Mouse (Mus musculus) hindbrain, embryonic 14.5 days (tissue): ENCODE measurements at regions not wholly inside any gene's neighbourhood (a gene's known extent, or its start where the extent isn't known, plus 50 kb on each side); places are given as distances from the start of the nearest gene placed in this dataset.
A peak's percentile ranks its signal among the peaks of the same experiment; 100 is the strongest.

ENCODE experiments used
- ATAC-seq: fragments of 200-750 bp; cut with Nextera tagmentation; 2 replicates; pipeline ENCODE4 v1.8.0; 2017; ENCODE audit warnings: moderate number of reproducible peaks, mild to moderate bottlenecking, moderate TSS enrichment, moderate library complexity; ENCODE audit not compliant: low FRiP score
- DNase-seq: peaks from one replicate; pipeline ENCODE4 v3.0.0-alpha.2; 2015; ENCODE audit warnings: low spot score
- H3K27ac ChIP-seq: fragments of 300-500 bp; sonication (generic); 2 replicates; pipeline ENCODE4 v1.5.1; 2014; ENCODE audit warnings: mild to moderate bottlenecking, moderate library complexity
- H3K27me3 ChIP-seq: fragments of 300-500 bp; sonication (generic); 2 replicates; pipeline ENCODE4 v1.6.1; 2014; ENCODE audit warnings: mild to moderate bottlenecking, low read length, mixed read lengths; ENCODE audit not compliant: control insufficient read depth, insufficient read depth
- H3K36me3 ChIP-seq: fragments of 300-500 bp; sonication (generic); replicated peaks from 2 replicates; pipeline ENCODE4 v1.6.1; 2014; ENCODE audit not compliant: control insufficient read depth, insufficient read depth
- H3K4me1 ChIP-seq: fragments of 300-500 bp; sonication (generic); replicated peaks from 2 replicates; pipeline ENCODE4 v1.6.1; 2014; ENCODE audit warnings: antibody characterized with exemption, low read length, mixed read lengths; ENCODE audit not compliant: control insufficient read depth, insufficient read depth
- H3K4me2 ChIP-seq: fragments of 300-500 bp; sonication (generic); replicated peaks from 2 replicates; pipeline ENCODE4 v1.6.1; 2014; ENCODE audit warnings: mild to moderate bottlenecking, moderate library complexity
- H3K4me3 ChIP-seq: fragments of 300-500 bp; sonication (generic); replicated peaks from 2 replicates; pipeline ENCODE4 v1.5.1; 2014; ENCODE audit warnings: mild to moderate bottlenecking, low read length
- H3K9ac ChIP-seq: fragments of 300-500 bp; sonication (generic); 2 replicates; pipeline ENCODE4 v1.6.1; 2014
- H3K9me3 ChIP-seq: fragments of 300-500 bp; sonication (generic); 2 replicates; pipeline ENCODE4 v1.6.1; 2016; ENCODE audit warnings: low read length; ENCODE audit not compliant: control insufficient read depth
- WGBS: fragments of 180-500 bp; shearing (Covaris S2); extraction: QIAGEN DNeasy Blood & Tissue Kit; methylation state at CpG from one replicate; pipeline ENCODE4 v1.1.7; 2014; 5-methylcytosine and 5-hydroxymethylcytosine counted together

DNA sequence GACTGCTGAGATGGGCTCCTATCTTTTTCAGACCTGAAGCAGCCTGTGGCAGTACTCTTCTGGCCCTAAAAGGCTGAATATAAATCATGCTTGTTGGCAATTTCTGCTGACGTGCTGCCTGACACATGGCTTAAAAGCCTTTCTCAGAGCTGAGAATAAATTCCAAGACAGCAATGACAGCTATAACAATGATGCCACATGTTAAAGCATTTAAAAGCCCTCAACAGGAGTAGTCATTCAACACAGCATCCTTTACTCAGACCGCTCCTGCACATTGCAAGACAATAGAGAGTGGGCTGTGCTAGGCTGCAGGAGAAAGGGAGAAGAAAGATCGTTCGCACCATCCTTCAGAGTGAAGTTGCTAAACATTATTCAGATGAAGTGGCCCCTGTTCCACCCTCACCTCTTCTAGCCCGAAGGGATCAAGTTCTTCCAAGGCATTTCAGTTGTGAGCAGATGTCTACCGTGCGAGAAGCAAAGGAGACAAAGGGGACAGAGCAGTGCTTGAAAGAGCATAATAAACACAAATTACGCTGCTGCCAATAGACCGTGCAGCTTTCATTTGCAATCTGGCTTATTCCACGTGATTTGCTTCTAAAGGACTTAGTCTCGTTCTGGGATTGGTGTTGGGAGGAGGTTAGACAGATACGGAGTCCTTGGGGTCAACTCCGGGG is 275.1 kb upstream of the Acvr2a start:
- Histone ChIP-seq H3K4me3 (peak overlapping the region; percentile 21), H3K36me3 (no peaks in the 10 kb centered on the region), H3K4me2 (peak overlapping the region; percentile 54), H3K4me1 (0 out of 2 replicates have a peak, but pooled peaks cover 6% of the 10 kb centered on the region), H3K27ac (peak overlapping the region; percentile 84), H3K9ac (peak overlapping the region; percentile 49), H3K9me3 (no peaks in the 10 kb centered on the region), H3K27me3 (no peaks in the 10 kb centered on the region)
- peak; percentile 67 for DNase-seq
- ATAC-seq: peak; percentile 90
- WGBS: 8% methylated on average over 13 of the region's 13 CpGs

DNA sequence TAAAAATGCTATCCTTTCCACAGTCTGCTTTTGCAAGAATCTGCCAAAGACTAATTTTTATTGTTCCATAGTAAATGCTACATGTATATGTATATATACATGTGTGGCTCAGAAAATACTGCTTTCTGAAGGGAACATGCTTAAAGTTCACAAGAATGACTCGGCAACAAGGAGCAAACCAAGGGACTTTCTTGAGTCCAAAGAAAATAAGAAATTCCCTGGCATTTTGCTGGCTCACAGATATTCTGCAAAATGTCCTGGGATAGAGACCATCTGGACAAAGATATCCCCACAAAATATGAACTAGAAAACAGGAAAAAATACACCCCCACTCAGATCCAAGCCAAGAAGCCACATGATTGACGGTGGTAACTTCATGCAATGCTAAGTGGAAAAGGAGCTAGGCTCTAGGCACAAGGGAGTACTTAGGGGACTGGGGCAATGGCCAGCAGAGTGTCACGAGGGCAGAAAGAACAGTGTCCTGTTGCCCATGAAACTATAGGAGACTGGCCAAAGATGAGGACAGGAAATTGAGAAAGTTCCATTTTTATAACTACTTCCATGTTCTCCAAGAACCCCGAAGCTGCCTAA is 274.3 kb upstream of the Acvr2a start:
- Histone ChIP-seq H3K9me3 (no peaks in the 10 kb centered on the region), H3K4me1 (0 out of 2 replicates have a peak, but pooled peaks cover 6% of the 10 kb centered on the region), H3K4me2 (peak overlapping the region; percentile 54), H3K36me3 (no peaks in the 10 kb centered on the region), H3K27me3 (no peaks in the 10 kb centered on the region), H3K9ac (no peak overlapping the region), H3K27ac (peak overlapping the region; percentile 84), H3K4me3 (peak overlapping the region; percentile 21)
- no peak for ATAC-seq
- DNase-seq: no peak
- whole genome bisulfite sequencing: 61% methylated on average over 4 of the region's 4 CpGs

DNA sequence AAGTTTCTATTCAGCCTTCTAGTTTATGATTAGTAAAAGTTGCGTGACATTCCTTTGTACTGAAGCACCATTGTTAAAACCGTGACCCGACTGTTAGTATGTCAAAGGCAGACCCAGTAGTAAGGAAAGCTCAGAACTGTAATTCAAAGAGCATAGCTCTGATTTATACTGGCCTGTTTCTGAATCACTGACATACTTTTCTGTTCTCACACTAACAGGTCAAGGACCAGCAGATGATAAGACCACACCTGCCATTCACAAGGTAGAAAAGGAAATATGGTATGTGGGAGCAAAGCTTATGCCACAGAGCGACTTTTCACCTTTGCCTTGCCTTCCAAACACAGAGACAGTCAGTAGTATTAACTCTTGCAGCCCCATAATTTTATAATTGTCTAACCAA is 269.5 kb upstream of the Acvr2a start:
- H3K27me3 ChIP-seq: no peaks in the 10 kb centered on the region
- no peak for DNase-seq
- no peak overlapping the region for H3K4me3 ChIP-seq
- H3K9ac ChIP-seq: no peak overlapping the region
- H3K9me3 ChIP-seq: no peaks in the 10 kb centered on the region
- 72% methylated on average over 4 of the region's 4 CpGs for WGBS
- H3K4me2 ChIP-seq: no peak overlapping the region
- no peaks in the 10 kb centered on the region for H3K4me1 ChIP-seq
- H3K27ac ChIP-seq: no peak overlapping the region
- no peak for ATAC-seq
- H3K36me3 ChIP-seq: no peaks in the 10 kb centered on the region

DNA sequence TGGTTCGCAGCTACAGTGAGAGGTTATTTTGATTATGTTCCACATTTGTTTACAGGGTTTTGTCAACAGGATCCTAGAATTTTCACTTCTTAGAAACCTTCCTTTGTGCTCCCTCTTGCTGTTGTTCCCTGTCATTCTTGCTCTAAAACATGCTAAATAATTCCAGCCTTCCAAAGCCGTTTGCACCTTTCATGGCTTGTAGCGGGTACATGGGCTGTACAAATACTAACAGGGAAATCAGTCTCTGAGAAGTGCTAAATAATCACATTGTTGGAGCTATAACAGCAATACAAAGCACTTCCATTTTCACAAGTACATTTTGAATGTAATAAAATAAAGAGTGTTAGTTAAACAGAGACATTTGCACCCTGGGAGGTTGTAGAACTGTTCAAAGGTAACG is 268.8 kb upstream of the Acvr2a start:
- no peaks in the 10 kb centered on the region for H3K27me3 ChIP-seq
- WGBS: 70% methylated on average over 4 of the region's 4 CpGs
- ATAC-seq (no peak), DNase-seq (no peak)
- no peaks in the 10 kb centered on the region for H3K9me3 ChIP-seq
- no peak overlapping the region for H3K4me3 ChIP-seq
- H3K4me2 ChIP-seq: no peak overlapping the region
- no peaks in the 10 kb centered on the region for H3K4me1 ChIP-seq
- no peaks in the 10 kb centered on the region for H3K36me3 ChIP-seq
- H3K9ac ChIP-seq: no peak overlapping the region
- no peak overlapping the region for H3K27ac ChIP-seq

- ATAC-seq: no peak
- Histone ChIP-seq H3K4me2 (no peak overlapping the region), H3K27ac (no peak overlapping the region), H3K27me3 (no peaks in the 10 kb centered on the region), H3K9ac (no peak overlapping the region), H3K4me3 (no peak overlapping the region), H3K9me3 (no peaks in the 10 kb centered on the region), H3K36me3 (no peaks in the 10 kb centered on the region), H3K4me1 (no peaks in the 10 kb centered on the region)
- no peak for DNase-seq
- WGBS: 48% methylated on average over 4 of the region's 4 CpGs
Measured at GRCm38 (mm10) chr2:48545679-48546078, 268.2 kb upstream of the Acvr2a start.

- WGBS: 94% methylated on average over 4 of the region's 4 CpGs
- no peak overlapping the region for H3K4me2 ChIP-seq
- ATAC-seq: no peak
Measured at GRCm38 (mm10) chr2:48546194-48546593, 267.7 kb upstream of the Acvr2a start.

DNA sequence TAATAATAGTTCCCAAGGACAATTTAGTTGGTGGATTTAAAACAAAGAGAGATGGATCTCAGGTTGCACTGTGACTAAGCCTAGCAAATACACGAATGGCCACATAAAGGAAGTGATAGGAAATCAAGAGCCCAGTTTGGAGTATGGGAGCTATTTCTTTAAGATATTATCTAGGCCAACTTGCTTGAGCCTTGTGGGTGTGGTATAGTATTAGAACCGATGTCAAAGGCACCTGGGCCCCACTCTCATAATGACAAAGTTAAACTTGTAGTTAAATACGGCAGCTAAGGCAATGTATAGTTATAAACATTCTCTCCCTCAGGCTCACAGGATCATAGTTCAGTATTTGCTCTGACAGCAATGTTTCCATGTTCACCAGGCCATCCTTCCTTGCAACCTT is 257.3 kb upstream of the Acvr2a start:
- 87% methylated on average over 3 of the region's 3 CpGs for WGBS
- no peaks in the 10 kb centered on the region for H3K9me3 ChIP-seq
- no peak for DNase-seq
- H3K36me3 ChIP-seq: no peaks in the 10 kb centered on the region
- no peak overlapping the region for H3K4me3 ChIP-seq
- ATAC-seq: no peak
- no peak overlapping the region for H3K27ac ChIP-seq
- no peaks in the 10 kb centered on the region for H3K27me3 ChIP-seq
- H3K9ac ChIP-seq: no peak overlapping the region
- H3K4me1 ChIP-seq: no peaks in the 10 kb centered on the region
- H3K4me2 ChIP-seq: no peak overlapping the region

More at GRCm38 (mm10) chr2:48546194-48546593, 267.7 kb upstream of the Acvr2a start:
- H3K36me3 ChIP-seq: no peaks in the 10 kb centered on the region
- H3K9me3 ChIP-seq: no peaks in the 10 kb centered on the region
- H3K27me3 ChIP-seq: no peaks in the 10 kb centered on the region
- H3K4me3 ChIP-seq: no peak overlapping the region
- H3K4me1 ChIP-seq: no peaks in the 10 kb centered on the region
- no peak overlapping the region for H3K27ac ChIP-seq
- no peak overlapping the region for H3K9ac ChIP-seq
- DNase-seq: no peak

- no peak overlapping the region for H3K27ac ChIP-seq
- no peaks in the 10 kb centered on the region for H3K36me3 ChIP-seq
- no peak overlapping the region for H3K4me2 ChIP-seq
- no peaks in the 10 kb centered on the region for H3K9me3 ChIP-seq
- H3K4me3 ChIP-seq: no peak overlapping the region
- DNase-seq (no peak), ATAC-seq (no peak)
- no peaks in the 10 kb centered on the region for H3K27me3 ChIP-seq
- H3K9ac ChIP-seq: no peak overlapping the region
- no peaks in the 10 kb centered on the region for H3K4me1 ChIP-seq
Measured at GRCm38 (mm10) chr2:48557123-48557522, 256.8 kb upstream of the Acvr2a start.

DNA sequence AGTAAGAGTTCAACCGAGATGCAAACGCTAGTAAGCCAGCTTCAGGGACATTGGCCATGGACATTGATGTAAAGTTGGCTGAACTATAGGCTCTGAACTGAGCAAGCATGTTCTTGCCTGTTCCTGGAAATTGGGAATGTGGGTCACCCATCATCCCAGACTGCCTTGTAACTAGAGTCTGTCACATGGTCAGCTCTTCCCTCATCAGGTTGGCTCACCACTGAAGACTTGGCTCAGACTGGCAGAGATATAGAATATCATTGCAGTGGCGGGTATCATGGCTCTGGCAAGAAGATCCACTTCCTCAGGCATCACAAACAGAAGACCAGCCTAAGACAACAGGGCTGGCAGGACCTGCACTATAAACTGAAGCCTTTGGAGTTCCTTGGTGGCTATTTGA is 255.3 kb upstream of the Acvr2a start:
- Histone ChIP-seq H3K4me3 (no peak overlapping the region), H3K4me2 (no peak overlapping the region), H3K36me3 (no peaks in the 10 kb centered on the region), H3K27ac (no peak overlapping the region), H3K27me3 (no peaks in the 10 kb centered on the region), H3K9ac (no peak overlapping the region), H3K9me3 (no peaks in the 10 kb centered on the region), H3K4me1 (no peaks in the 10 kb centered on the region)
- ATAC-seq (no peak), DNase-seq (no peak)
- WGBS: 92% methylated on average over 3 of the region's 3 CpGs
